Mouse (Mus musculus): Measurements from ENCODE around the gene Dusp19.

DNA sequence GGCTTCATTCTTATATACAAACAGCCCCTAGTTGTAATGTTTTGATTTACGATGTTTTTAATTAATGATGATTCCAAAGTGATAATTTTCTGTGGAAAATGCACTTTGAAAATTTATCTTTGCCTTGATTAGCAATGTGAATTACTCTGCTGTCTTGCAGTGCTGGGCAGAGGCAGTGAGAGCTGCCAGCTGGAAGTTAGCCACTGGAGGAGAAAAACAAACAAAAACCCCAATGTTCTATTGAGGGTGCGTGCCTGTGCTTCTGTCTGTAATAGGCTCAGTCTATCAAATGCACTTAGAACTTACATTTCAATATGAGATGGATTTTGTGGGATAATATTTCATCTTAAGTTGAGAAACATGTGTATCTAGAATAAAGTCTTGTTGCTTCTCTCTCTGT, 4.0 kb upstream of the Dusp19 start:
- no peak for TF ChIP-seq POLR2A (IDR thresholded peaks at IDR 0.05; ENCODE audit: control insufficient read depth, low read depth, low read length)
- no peak for TF ChIP-seq CTCF (IDR thresholded peaks at IDR 0.05; ENCODE audit: control insufficient read depth, insufficient read depth, insufficient replicate concordance, low read depth, low read length)

All from testis, adult 2 months (tissue).